Mouse (Mus musculus) lung, embryonic 15.5 days (tissue): ENCODE data around the gene Myoz1. TPM values are rescaled to one million over a fixed set of nuclear protein-coding genes. Genes with fewer than 3 reads are reported as not detected.
A peak's percentile ranks its signal among the peaks of the same experiment; 100 is the strongest.

Experiments
- ATAC-seq: fragments of 200-750 bp; cut with Nextera tagmentation; 2 replicates; pipeline ENCODE4 v1.8.0; 2017; ENCODE audit warnings: moderate number of reproducible peaks, borderline replicate concordance; ENCODE audit not compliant: low FRiP score, low TSS enrichment; ENCODE audit errors: extremely low read depth
- H3K27ac ChIP-seq: fragments of 300-500 bp; sonication (generic); 2 replicates; pipeline ENCODE4 v1.5.1; 2015; ENCODE audit warnings: moderate library complexity, mild to moderate bottlenecking, inconsistent platforms
- H3K27me3 ChIP-seq: fragments of 300-500 bp; sonication (generic); 2 replicates; pipeline ENCODE4 v1.6.1; 2015; ENCODE audit warnings: inconsistent platforms
- H3K36me3 ChIP-seq: fragments of 300-500 bp; sonication (generic); 2 replicates; pipeline ENCODE4 v1.6.1; 2015; ENCODE audit warnings: inconsistent platforms
- H3K4me1 ChIP-seq: fragments of 300-500 bp; sonication (generic); 2 replicates; pipeline ENCODE4 v1.6.1; 2015; ENCODE audit warnings: inconsistent platforms
- H3K4me2 ChIP-seq: fragments of 300-500 bp; sonication (generic); 2 replicates; pipeline ENCODE4 v1.6.1; 2015; ENCODE audit warnings: inconsistent platforms, mild to moderate bottlenecking, moderate library complexity
- H3K4me3 ChIP-seq: fragments of 300-500 bp; sonication (generic); 2 replicates; pipeline ENCODE4 v1.5.1; 2015; ENCODE audit warnings: mild to moderate bottlenecking, inconsistent platforms
- H3K9ac ChIP-seq: fragments of 300-500 bp; sonication (generic); 2 replicates; pipeline ENCODE4 v1.6.1; 2015; ENCODE audit warnings: inconsistent platforms
- H3K9me3 ChIP-seq: fragments of 300-500 bp; sonication (generic); 2 replicates; pipeline ENCODE4 v1.6.1; 2016; ENCODE audit warnings: inconsistent platforms
- WGBS: fragments of 180-500 bp; shearing (Covaris S2); methylation state at CpG from one replicate; pipeline ENCODE4 v1.1.7; 2015; 5-methylcytosine and 5-hydroxymethylcytosine counted together
- polyA plus RNA-seq: library from polyadenylated mRNA; unstranded; fragments of >200 nt; fragmentation: Nextera tagmentation; extraction: Ambion mirVana; gene quantifications from 2 replicates; pipeline ENCODE4 v1.2.1, GENCODE M21; 2015

The Myoz1 gene
- polyA plus RNA-seq, 1 experiment from 2014 or later = 0.37 TPM

- Histone ChIP-seq H3K9ac (peak overlapping the region; percentile 93; the same call in 1 of the 2 replicates), H3K4me3 (peak overlapping the region; percentile 92), H3K4me2 (peak overlapping the region; percentile 74), H3K9me3 (no peaks in the 10 kb centered on the region), H3K27me3 (no peaks in the 10 kb centered on the region), H3K4me1 (peaks cover 41% of the 10 kb centered on the region), H3K27ac (peak overlapping the region; percentile 99), H3K36me3 (peaks cover 54% of the 10 kb centered on the region)
- ATAC-seq = no peak
- WGBS = 41% methylated on average over 13 of the region's 13 CpGs
Measured at GRCm38 (mm10) chr14:20694185-20694883, 38.0 kb upstream of the Myoz1 start.

- WGBS = 86% methylated on average over 10 of the region's 10 CpGs
- Histone ChIP-seq H3K9me3 (no peaks in the 10 kb centered on the region), H3K4me3 (no peak overlapping the region), H3K27me3 (no peaks in the 10 kb centered on the region), H3K4me2 (no peak overlapping the region), H3K4me1 (peaks cover 37% of the 10 kb centered on the region), H3K27ac (no peak overlapping the region), H3K36me3 (peaks cover 61% of the 10 kb centered on the region), H3K9ac (no peak overlapping the region)
- ATAC-seq = no peak
Measured at GRCm38 (mm10) chr14:20693589-20694101, 37.3 kb upstream of the Myoz1 start.

- Histone ChIP-seq H3K4me3 (no peak overlapping the region), H3K36me3 (peaks cover 73% of the 10 kb centered on the region), H3K4me1 (peaks cover 20% of the 10 kb centered on the region), H3K27me3 (no peaks in the 10 kb centered on the region), H3K27ac (no peak overlapping the region), H3K9ac (no peak overlapping the region), H3K9me3 (no peaks in the 10 kb centered on the region), H3K4me2 (no peak overlapping the region)
- ATAC-seq = no peak
- WGBS = 90% methylated on average over 6 of the region's 6 CpGs
Measured at GRCm38 (mm10) chr14:20691772-20692171, 35.4 kb upstream of the Myoz1 start.

GRCm38 (mm10) chr14:20689009-20689408 is 32.7 kb upstream of the Myoz1 start:
- Histone ChIP-seq H3K9ac (no peak overlapping the region), H3K4me3 (no peak overlapping the region), H3K4me1 (peaks cover 2% of the 10 kb centered on the region), H3K4me2 (no peak overlapping the region), H3K27ac (no peak overlapping the region), H3K36me3 (peaks cover 98% of the 10 kb centered on the region), H3K27me3 (no peaks in the 10 kb centered on the region), H3K9me3 (no peaks in the 10 kb centered on the region)
- WGBS = 78% methylated on average over 2 of the region's 2 CpGs
- ATAC-seq = no peak

- Histone ChIP-seq H3K9me3 (no peaks in the 10 kb centered on the region), H3K9ac (no peak overlapping the region), H3K4me1 (no peaks in the 10 kb centered on the region), H3K27ac (no peak overlapping the region), H3K27me3 (no peaks in the 10 kb centered on the region), H3K36me3 (peaks cover 98% of the 10 kb centered on the region), H3K4me3 (no peak overlapping the region), H3K4me2 (no peak overlapping the region)
- WGBS = 95% methylated on average over 3 of the region's 3 CpGs
- no peak for ATAC-seq
Measured at GRCm38 (mm10) chr14:20686576-20686975, 30.2 kb upstream of the Myoz1 start.

- 64% methylated on average over 3 of the region's 3 CpGs for WGBS
Measured at GRCm38 (mm10) chr14:20682498-20682897, 26.2 kb upstream of the Myoz1 start.

GRCm38 (mm10) chr14:20681742-20682141 is 25.4 kb upstream of the Myoz1 start:
- WGBS = 79% methylated on average over 2 of the region's 2 CpGs
- H3K27me3 ChIP-seq = no peaks in the 10 kb centered on the region
- no peaks in the 10 kb centered on the region for H3K4me1 ChIP-seq
- no peaks in the 10 kb centered on the region for H3K9me3 ChIP-seq
- no peak overlapping the region for H3K4me3 ChIP-seq
- peaks cover 99% of the 10 kb centered on the region for H3K36me3 ChIP-seq
- no peak overlapping the region for H3K4me2 ChIP-seq
- ATAC-seq = no peak
- H3K27ac ChIP-seq = no peak overlapping the region
- no peak overlapping the region for H3K9ac ChIP-seq

More at GRCm38 (mm10) chr14:20682498-20682897, 26.2 kb upstream of the Myoz1 start:
- Histone ChIP-seq H3K36me3 (peaks cover 100% of the 10 kb centered on the region), H3K9me3 (no peaks in the 10 kb centered on the region), H3K4me1 (no peaks in the 10 kb centered on the region), H3K27me3 (no peaks in the 10 kb centered on the region), H3K4me2 (no peak overlapping the region), H3K4me3 (no peak overlapping the region), H3K9ac (no peak overlapping the region), H3K27ac (no peak overlapping the region)
- no peak for ATAC-seq

GRCm38 (mm10) chr14:20677906-20678305 is 21.6 kb upstream of the Myoz1 start:
- Histone ChIP-seq H3K9me3 (no peaks in the 10 kb centered on the region), H3K27ac (no peak overlapping the region), H3K4me3 (no peak overlapping the region), H3K27me3 (no peaks in the 10 kb centered on the region), H3K4me1 (peaks cover 14% of the 10 kb centered on the region), H3K9ac (no peak overlapping the region), H3K4me2 (no peak overlapping the region), H3K36me3 (peaks cover 71% of the 10 kb centered on the region)
- ATAC-seq = no peak
- WGBS = 92% methylated on average over 4 of the region's 4 CpGs

- no peaks in the 10 kb centered on the region; the same call in 1 of the 2 replicates for H3K27me3 ChIP-seq
- peak within 1 kb of the TSS; percentile 81 for H3K4me3 ChIP-seq
- WGBS = 3% methylated on average over 43 of the region's 43 CpGs
- no peaks in the 10 kb centered on the region for H3K9me3 ChIP-seq
- peak within 1 kb of the TSS; percentile 98 for H3K27ac ChIP-seq
- peak within 1 kb of the TSS; percentile 79 for H3K4me2 ChIP-seq
- peak within 1 kb of the TSS; percentile 80 for H3K9ac ChIP-seq
- H3K4me1 ChIP-seq = peaks cover 14% of the 10 kb centered on the region
- H3K36me3 ChIP-seq = peaks cover 34% of the 10 kb centered on the region
- ATAC-seq = peak; percentile 97
Measured at GRCm38 (mm10) chr14:20674064-20674833, 17.9 kb upstream of the Myoz1 start, which contains the start of gene Sec24c. Gene Sec24c (plus strand): TSS chr14:20674308.

GRCm38 (mm10) chr14:20673735-20674063 is 17.4 kb upstream of the Myoz1 start:
- peak overlapping the region; percentile 98 for H3K27ac ChIP-seq
- peak overlapping the region; percentile 75 for H3K4me2 ChIP-seq
- H3K9ac ChIP-seq = peak overlapping the region; percentile 33
- WGBS = 7% methylated on average over 13 of the region's 13 CpGs
- H3K4me3 ChIP-seq = peak overlapping the region; percentile 81
- peak; percentile 58; the same call in 1 of the 2 replicates for ATAC-seq
- H3K9me3 ChIP-seq = no peaks in the 10 kb centered on the region
- peaks cover 5% of the 10 kb centered on the region; the same call in 1 of the 2 replicates for H3K27me3 ChIP-seq
- H3K4me1 ChIP-seq = peaks cover 14% of the 10 kb centered on the region
- H3K36me3 ChIP-seq = peaks cover 29% of the 10 kb centered on the region

GRCm38 (mm10) chr14:20672990-20673389 is 16.6 kb upstream of the Myoz1 start:
- no peak for ATAC-seq
- Histone ChIP-seq H3K4me2 (peak overlapping the region; percentile 75), H3K36me3 (peaks cover 22% of the 10 kb centered on the region), H3K27me3 (peaks cover 6% of the 10 kb centered on the region; the same call in 1 of the 2 replicates), H3K4me3 (no peak overlapping the region), H3K9me3 (no peaks in the 10 kb centered on the region), H3K9ac (no peak overlapping the region), H3K27ac (no peak overlapping the region), H3K4me1 (peaks cover 14% of the 10 kb centered on the region)
- WGBS = 94% methylated on average over 2 of the region's 2 CpGs
